Mouse (Mus musculus): Measurements from ENCODE around the gene Dpp9.

DNA sequence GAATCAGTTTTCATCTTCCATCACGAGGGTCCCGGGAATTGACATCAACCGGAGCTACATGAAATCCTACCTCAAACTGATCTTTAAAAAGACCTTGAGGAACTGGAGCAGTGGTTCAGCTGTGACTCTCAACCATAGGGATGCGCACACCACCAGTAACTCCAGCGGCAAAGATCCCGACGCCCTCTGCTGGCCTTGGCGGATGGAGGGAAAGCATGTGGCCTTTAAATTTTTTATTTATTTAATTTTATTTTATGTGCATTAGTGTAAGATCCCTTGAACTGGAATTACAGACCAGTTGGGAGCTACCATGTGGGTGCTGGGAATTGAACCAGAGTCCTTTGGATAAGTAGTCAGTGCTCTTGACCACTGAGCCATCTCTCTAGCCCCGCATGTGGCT, 36.7 kb upstream of the Dpp9 start:
- TF ChIP-seq POLR2AphosphoS2 (IDR thresholded peaks at IDR 0.05; ENCODE audit: low read depth, low read length), result no peak
- no peak for TF ChIP-seq USF2 (conservative IDR thresholded peaks at IDR 0.05; ENCODE audit: low read depth, low read length)
- no peak for TF ChIP-seq CTCF (conservative IDR thresholded peaks at IDR 0.05 in 1 of 2, IDR thresholded peaks at IDR 0.05 in 1 of 2; ENCODE audit: low read depth in 2 of 2, low read length in 2 of 2)
- TF ChIP-seq RAD21 (IDR thresholded peaks at IDR 0.05; ENCODE audit: low read depth, low read length), result no peak
- no peak for TF ChIP-seq TCF12 (IDR thresholded peaks at IDR 0.05; ENCODE audit: low read depth, low read length)
- no peak for TF ChIP-seq SIN3A (IDR thresholded peaks at IDR 0.05; ENCODE audit: low read length)
- TF ChIP-seq POLR2A (IDR thresholded peaks at IDR 0.05; ENCODE audit: low read depth, low read length), result no peak
- TF ChIP-seq USF1 (IDR thresholded peaks at IDR 0.05; ENCODE audit: low read depth, low read length), result no peak
- no peak for TF ChIP-seq ETS1 (conservative IDR thresholded peaks at IDR 0.05; ENCODE audit: low read depth, low read length)
- no peak for TF ChIP-seq NRF1 (IDR thresholded peaks at IDR 0.05; ENCODE audit: low read depth, low read length)
- no peak for TF ChIP-seq KAT2A (IDR thresholded peaks at IDR 0.05; ENCODE audit: insufficient replicate concordance, low read length)
- no peak for TF ChIP-seq UBTF (IDR thresholded peaks at IDR 0.05; ENCODE audit: low read depth, low read length)
